Mouse (Mus musculus) kidney, embryonic 16.5 days (tissue): ENCODE data around the gene Ulk4. TPM values are rescaled to one million over a fixed set of nuclear protein-coding genes. Genes with fewer than 3 reads are reported as not detected.
A peak's percentile ranks its signal among the peaks of the same experiment; 100 is the strongest.

Experiments
- ATAC-seq: fragments of 200-750 bp; cut with Nextera tagmentation; 2 replicates; pipeline ENCODE4 v1.8.0; 2017; ENCODE audit warnings: moderate TSS enrichment; ENCODE audit not compliant: low FRiP score, low TSS enrichment
- H3K27ac ChIP-seq: fragments of 300-500 bp; sonication (generic); 2 replicates; pipeline ENCODE4 v1.5.1; 2014; ENCODE audit warnings: low read length
- H3K27me3 ChIP-seq: fragments of 300-500 bp; sonication (generic); 2 replicates; pipeline ENCODE4 v1.6.1; 2014; ENCODE audit warnings: low read length, control low read depth, mixed read lengths; ENCODE audit not compliant: insufficient read depth
- H3K36me3 ChIP-seq: fragments of 300-500 bp; sonication (generic); 2 replicates; pipeline ENCODE4 v1.6.1; 2014; ENCODE audit warnings: low read length, control low read depth, mixed read lengths; ENCODE audit not compliant: insufficient read depth
- H3K4me1 ChIP-seq: fragments of 300-500 bp; sonication (generic); 2 replicates; pipeline ENCODE4 v1.6.1; 2014; ENCODE audit warnings: low read length, control low read depth, mixed read lengths; ENCODE audit not compliant: insufficient read depth
- H3K4me2 ChIP-seq: fragments of 300-500 bp; sonication (generic); replicated peaks from 2 replicates; pipeline ENCODE4 v1.6.1; 2014; ENCODE audit warnings: low read depth, low read length
- H3K4me3 ChIP-seq: fragments of 300-500 bp; sonication (generic); 2 replicates; pipeline ENCODE4 v1.5.1; 2014; ENCODE audit warnings: mild to moderate bottlenecking, low read length
- H3K9ac ChIP-seq: fragments of 300-500 bp; sonication (generic); replicated peaks from 2 replicates; pipeline ENCODE4 v1.6.1; 2014; ENCODE audit warnings: low read length
- H3K9me3 ChIP-seq: fragments of 300-500 bp; sonication (generic); 2 replicates; pipeline ENCODE4 v1.6.1; 2016; ENCODE audit warnings: low read length, control low read depth
- WGBS: fragments of 180-500 bp; shearing (Covaris S2); extraction: QIAGEN DNeasy Blood & Tissue Kit; methylation state at CpG from one replicate; pipeline ENCODE4 v1.1.7; 2014; 5-methylcytosine and 5-hydroxymethylcytosine counted together
- polyA plus RNA-seq: library from polyadenylated mRNA; unstranded; fragments of >200 nt; fragmentation: Nextera tagmentation; extraction: Ambion mirVana; gene quantifications from 2 replicates; pipeline ENCODE4 v1.2.1, GENCODE M21; 2015

Gene Ulk4
- polyA plus RNA-seq, 1 experiment from 2014 or later: 148 TPM

GRCm38 (mm10) chr9:121065383-121065978, 211.5 kb downstream of the Ulk4 start:
- Histone ChIP-seq H3K4me2 (no peak overlapping the region), H3K4me3 (no peak overlapping the region), H3K9me3 (no peaks in the 10 kb centered on the region), H3K36me3 (no peaks in the 10 kb centered on the region), H3K4me1 (peaks cover 20% of the 10 kb centered on the region), H3K27ac (no peak overlapping the region), H3K9ac (no peak overlapping the region), H3K27me3 (no peaks in the 10 kb centered on the region)
- ATAC-seq: no peak
- 82% methylated on average over 10 of the region's 10 CpGs for WGBS

- H3K36me3 ChIP-seq: no peaks in the 10 kb centered on the region
- peak; percentile 31; the same call in 1 of the 2 replicates for ATAC-seq
- no peaks in the 10 kb centered on the region for H3K27me3 ChIP-seq
- H3K9ac ChIP-seq: no peak overlapping the region
- 77% methylated on average over 14 of the region's 14 CpGs for WGBS
- no peak overlapping the region for H3K4me2 ChIP-seq
- no peaks in the 10 kb centered on the region for H3K9me3 ChIP-seq
- H3K4me3 ChIP-seq: no peak overlapping the region
- peaks cover 20% of the 10 kb centered on the region for H3K4me1 ChIP-seq
- no peak overlapping the region for H3K27ac ChIP-seq
Observed at GRCm38 (mm10) chr9:121064606-121065355, 212.2 kb downstream of the Ulk4 start.

- Histone ChIP-seq H3K36me3 (no peaks in the 10 kb centered on the region), H3K27me3 (no peaks in the 10 kb centered on the region), H3K4me1 (peaks cover 20% of the 10 kb centered on the region), H3K4me3 (no peak overlapping the region), H3K4me2 (no peak overlapping the region), H3K9ac (no peak overlapping the region), H3K27ac (no peak overlapping the region), H3K9me3 (no peaks in the 10 kb centered on the region)
- WGBS: 44% methylated on average over 3 of the region's 3 CpGs
- no peak for ATAC-seq
Observed at GRCm38 (mm10) chr9:121062671-121063070, 214.3 kb downstream of the Ulk4 start.

- 25% methylated on average over 12 of the region's 12 CpGs for WGBS
- Histone ChIP-seq H3K27me3 (no peaks in the 10 kb centered on the region), H3K9me3 (no peaks in the 10 kb centered on the region), H3K4me3 (no peak overlapping the region), H3K9ac (no peak overlapping the region), H3K4me2 (no peak overlapping the region), H3K4me1 (peaks cover 22% of the 10 kb centered on the region), H3K36me3 (no peaks in the 10 kb centered on the region), H3K27ac (no peak overlapping the region)
- ATAC-seq: no peak; the same call in 1 of the 2 replicates
Observed at GRCm38 (mm10) chr9:121061820-121062623, 215.0 kb downstream of the Ulk4 start.

GRCm38 (mm10) chr9:121060331-121060730, 216.7 kb downstream of the Ulk4 start:
- 76% methylated on average over 8 of the region's 8 CpGs for WGBS
- H3K4me3 ChIP-seq: no peak overlapping the region
- H3K9ac ChIP-seq: no peak overlapping the region
- peaks cover 31% of the 10 kb centered on the region for H3K4me1 ChIP-seq
- H3K9me3 ChIP-seq: no peaks in the 10 kb centered on the region
- H3K27me3 ChIP-seq: no peaks in the 10 kb centered on the region
- no peaks in the 10 kb centered on the region for H3K36me3 ChIP-seq
- H3K4me2 ChIP-seq: no peak overlapping the region
- no peak overlapping the region for H3K27ac ChIP-seq
- ATAC-seq: no peak

GRCm38 (mm10) chr9:121059286-121059685, 217.7 kb downstream of the Ulk4 start:
- no peak overlapping the region for H3K9ac ChIP-seq
- no peaks in the 10 kb centered on the region for H3K36me3 ChIP-seq
- no peaks in the 10 kb centered on the region for H3K27me3 ChIP-seq
- peaks cover 26% of the 10 kb centered on the region for H3K4me1 ChIP-seq
- no peak for ATAC-seq
- no peaks in the 10 kb centered on the region for H3K9me3 ChIP-seq
- H3K4me3 ChIP-seq: no peak overlapping the region
- 95% methylated on average over 3 of the region's 3 CpGs for WGBS
- H3K4me2 ChIP-seq: no peak overlapping the region
- no peak overlapping the region for H3K27ac ChIP-seq

GRCm38 (mm10) chr9:121058538-121058937, 218.5 kb downstream of the Ulk4 start:
- H3K27ac ChIP-seq: peak overlapping the region; percentile 64; the same call in 1 of the 2 replicates
- no peak for ATAC-seq
- H3K4me1 ChIP-seq: peaks cover 26% of the 10 kb centered on the region
- no peak overlapping the region for H3K4me2 ChIP-seq
- H3K9me3 ChIP-seq: no peaks in the 10 kb centered on the region
- H3K9ac ChIP-seq: no peak overlapping the region
- H3K27me3 ChIP-seq: no peaks in the 10 kb centered on the region
- H3K36me3 ChIP-seq: no peaks in the 10 kb centered on the region
- 82% methylated on average over 8 of the region's 8 CpGs for WGBS
- no peak overlapping the region for H3K4me3 ChIP-seq

- no peaks in the 10 kb centered on the region for H3K9me3 ChIP-seq
- H3K4me1 ChIP-seq: peaks cover 26% of the 10 kb centered on the region
- H3K27me3 ChIP-seq: no peaks in the 10 kb centered on the region
- H3K9ac ChIP-seq: no peak overlapping the region
- no peak overlapping the region; the same call in 1 of the 2 replicates for H3K4me2 ChIP-seq
- 89% methylated on average over 7 of the region's 7 CpGs for WGBS
- no peak overlapping the region for H3K4me3 ChIP-seq
- peak; percentile 60; the same call in 1 of the 2 replicates for ATAC-seq
- H3K36me3 ChIP-seq: no peaks in the 10 kb centered on the region
- peak overlapping the region; percentile 73 for H3K27ac ChIP-seq
Observed at GRCm38 (mm10) chr9:121058116-121058515, 218.9 kb downstream of the Ulk4 start.

GRCm38 (mm10) chr9:121057401-121057800, 219.6 kb downstream of the Ulk4 start:
- no peak overlapping the region; the same call in 1 of the 2 replicates for H3K4me2 ChIP-seq
- H3K4me1 ChIP-seq: peaks cover 20% of the 10 kb centered on the region
- no peak overlapping the region for H3K9ac ChIP-seq
- no peaks in the 10 kb centered on the region for H3K36me3 ChIP-seq
- no peak overlapping the region for H3K4me3 ChIP-seq
- ATAC-seq: no peak
- 0 out of 2 replicates have a peak, but pooled peaks cover 4% of the 10 kb centered on the region for H3K9me3 ChIP-seq
- H3K27me3 ChIP-seq: no peaks in the 10 kb centered on the region
- 32% methylated on average over 9 of the region's 9 CpGs for WGBS
- peak overlapping the region; percentile 73 for H3K27ac ChIP-seq
